Mouse (Mus musculus): ENCODE results near the gene E2f4.
A peak's percentile ranks its signal among the peaks of the same experiment; 100 is the strongest.

The E2f4 gene

DNA sequence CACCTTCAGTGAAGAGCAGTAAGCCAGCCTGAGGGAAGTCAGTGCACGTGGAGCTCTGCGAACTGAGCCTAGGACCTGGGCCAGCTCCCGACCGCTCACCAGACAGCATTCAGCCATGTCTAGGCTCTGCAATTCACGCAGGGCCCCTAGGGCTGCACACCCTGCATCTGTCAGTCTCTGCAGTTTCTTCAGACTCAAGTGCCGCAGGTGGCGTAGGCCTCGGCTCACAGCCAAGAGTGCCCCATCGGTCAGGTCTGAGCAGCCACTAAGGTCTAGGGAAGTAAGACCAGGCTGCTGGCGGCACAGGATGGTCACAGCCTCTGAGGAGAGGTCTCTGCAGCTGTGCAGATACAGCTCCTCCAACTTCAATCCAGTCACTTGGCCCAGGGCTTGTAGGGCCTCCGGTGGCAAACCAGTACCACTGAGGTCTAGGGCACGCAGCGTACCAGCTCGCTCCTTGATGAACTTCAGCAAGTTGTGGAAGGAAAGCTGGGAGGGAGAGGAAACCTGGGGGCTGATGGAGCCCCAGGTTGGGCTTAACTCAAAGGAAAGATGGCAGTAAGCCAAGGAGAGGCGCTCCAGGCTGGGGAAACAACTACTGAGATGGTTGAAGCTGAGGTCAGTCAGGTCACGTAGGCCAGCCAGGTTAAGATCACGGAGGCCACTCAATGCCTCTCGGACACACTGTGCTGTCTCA is 17.8 kb downstream of the E2f4 start:
- no peak for DNase-seq (ENCODE audit: low read depth)

DNA sequence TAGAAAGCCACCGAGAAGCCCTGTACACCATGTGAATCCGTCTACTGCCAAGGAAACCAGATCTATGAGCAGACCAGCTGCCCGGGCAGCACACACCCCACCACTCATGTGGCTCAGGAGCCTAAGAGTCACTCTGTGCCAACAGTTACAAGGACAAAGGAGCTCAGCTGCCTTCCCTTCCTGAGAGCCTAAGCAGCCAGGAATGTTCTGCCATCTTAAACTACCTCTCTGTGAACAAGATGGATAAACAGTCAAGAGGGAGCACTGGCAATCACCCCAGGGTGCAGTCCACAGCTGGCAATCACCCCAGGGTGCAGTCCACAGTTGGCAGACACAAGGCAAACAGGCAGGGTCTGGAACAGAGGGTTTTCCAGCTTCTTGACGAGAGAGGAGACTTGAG is 20.5 kb downstream of the E2f4 start:
- DNase-seq (ENCODE audit: low read depth) = no peak

- no peak for DNase-seq (ENCODE audit: low read depth)
Measured at GRCm38 (mm10) chr8:105318662-105319190, 21.3 kb downstream of the E2f4 start.

DNA sequence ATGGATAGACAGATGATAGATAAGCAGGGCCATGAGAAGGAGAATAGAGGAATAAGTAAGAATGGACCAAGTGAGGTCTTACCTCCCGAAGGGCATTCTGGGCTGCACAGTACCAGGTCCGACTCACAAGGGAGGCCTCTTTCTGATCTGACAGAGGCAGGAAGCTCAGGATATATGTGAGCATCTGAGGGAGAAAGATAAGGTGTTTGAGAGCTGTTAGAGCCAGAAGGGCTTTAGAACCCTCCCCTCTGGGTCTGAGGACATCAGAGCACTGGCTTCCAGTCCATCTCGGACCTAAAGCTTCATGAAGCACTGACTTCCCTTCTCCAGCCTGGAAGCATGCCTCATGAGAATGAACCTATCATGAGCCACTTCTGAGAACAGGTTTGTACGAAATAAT is 25.7 kb downstream of the E2f4 start:
- DNase-seq (ENCODE audit: low read depth) = no peak

DNA sequence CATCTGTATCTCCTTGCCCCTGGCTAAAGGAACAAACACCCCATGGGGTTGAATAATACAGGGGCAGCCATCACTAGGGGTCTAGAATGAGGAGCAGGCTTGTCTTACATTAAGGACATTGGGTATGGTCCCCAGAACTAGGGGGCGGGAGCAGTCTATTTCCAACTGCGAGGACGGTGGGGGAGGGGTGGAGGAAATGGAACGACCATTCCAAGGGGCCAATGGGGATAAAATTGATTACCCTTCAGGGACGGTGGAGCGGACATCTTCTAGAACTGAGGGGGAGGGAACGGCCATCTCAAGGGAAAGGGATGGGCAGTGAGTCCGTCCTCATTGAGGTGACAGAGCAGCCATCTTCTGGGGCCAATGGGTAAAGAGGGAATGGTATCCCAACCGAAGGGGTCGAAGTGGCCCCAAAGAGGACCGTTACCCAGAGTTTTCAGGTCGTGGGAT is 28.2 kb downstream of the E2f4 start:
- peak; percentile 32 for DNase-seq (ENCODE audit: low read depth)

DNA sequence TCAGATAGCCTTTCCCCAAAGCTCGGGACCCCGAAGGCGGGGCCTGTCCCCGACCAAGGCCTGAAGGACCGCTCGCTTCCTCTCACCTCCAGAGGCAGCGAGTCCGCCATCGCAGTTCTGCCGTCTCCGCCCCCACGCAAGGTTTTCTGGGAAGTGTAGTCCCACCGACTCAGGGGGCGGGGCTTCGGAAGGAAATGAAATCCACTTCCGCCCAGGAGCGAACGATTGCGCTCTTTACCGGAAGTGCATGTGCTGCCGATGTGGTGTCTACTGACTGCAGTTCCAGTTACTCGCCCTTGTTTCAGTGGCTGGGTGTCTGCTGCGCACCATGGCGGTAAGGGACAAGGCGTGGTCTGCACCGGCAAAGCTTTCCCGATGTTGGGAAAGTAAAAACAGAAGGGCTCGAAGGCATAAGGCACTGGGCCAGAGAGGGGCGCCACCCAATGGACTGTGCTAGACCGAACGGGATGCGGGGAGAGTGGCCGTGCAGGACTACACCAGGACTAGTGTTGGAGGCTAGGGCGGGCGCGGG is 28.7 kb downstream of the E2f4 start, which contains the start of the genes Lrrc29 and Tmem208:
Gene Lrrc29, minus strand, starts transcription at position 138 of the 532 bp plus-strand sequence.
Gene Tmem208, plus strand, starts transcription at position 214 of the 532 bp plus-strand sequence.
- DNase-seq (ENCODE audit: low read depth) = peak; percentile 98

- DNase-seq (ENCODE audit: low read depth) = no peak
Measured at GRCm38 (mm10) chr8:105326968-105327367, 29.5 kb downstream of the E2f4 start.

DNA sequence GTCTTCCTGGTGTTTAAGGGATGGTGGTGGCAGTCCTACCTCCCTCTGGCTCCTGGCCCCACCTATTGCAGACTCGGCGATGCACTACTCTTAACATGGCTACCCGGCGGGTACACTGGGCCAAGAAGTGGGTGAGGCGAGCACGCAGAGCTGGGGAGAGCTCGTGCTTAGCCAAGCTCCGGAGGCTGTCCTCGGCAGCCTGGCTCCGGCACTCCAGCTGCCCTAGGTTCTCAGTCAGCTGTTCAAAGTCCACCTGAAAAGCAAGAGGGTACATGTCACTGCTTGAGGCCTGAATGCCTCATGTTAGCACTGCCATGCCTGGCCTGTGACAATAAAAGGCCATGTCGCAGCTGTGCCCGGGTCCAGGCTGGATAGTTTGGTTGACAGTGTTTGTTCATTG is 32.9 kb downstream of the E2f4 start:
- no peak for DNase-seq (ENCODE audit: low read depth)

- DNase-seq (ENCODE audit: low read depth) = no peak
Measured at GRCm38 (mm10) chr8:105331469-105331868, 34.0 kb downstream of the E2f4 start.

GRCm38 (mm10) chr8:105331931-105332330 is 34.5 kb downstream of the E2f4 start:
- no peak for DNase-seq (ENCODE audit: low read depth)

DNA sequence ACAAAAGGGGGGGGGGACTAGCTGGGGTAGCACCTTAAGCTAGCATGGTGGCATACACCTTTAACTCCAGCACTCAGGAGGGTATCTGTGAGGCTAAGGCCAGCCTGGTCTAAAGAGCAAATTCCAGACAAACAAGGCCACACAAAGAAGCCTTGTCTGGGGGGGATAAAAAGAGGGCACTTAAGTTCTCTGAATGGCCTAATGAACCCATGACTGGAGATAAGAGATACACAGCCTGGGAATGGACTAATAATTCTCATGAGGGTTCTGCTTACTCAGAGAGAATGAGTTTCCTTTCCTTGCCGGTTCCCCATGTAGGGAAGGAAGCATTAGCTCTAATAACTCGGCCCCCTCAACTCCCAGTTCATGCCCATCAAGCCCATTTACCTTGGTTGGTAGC is 35.1 kb downstream of the E2f4 start:
- DNase-seq (ENCODE audit: low read depth) = no peak

- DNase-seq (ENCODE audit: low read depth) = no peak
Measured at GRCm38 (mm10) chr8:105336373-105337130, 39.1 kb downstream of the E2f4 start.

DNA sequence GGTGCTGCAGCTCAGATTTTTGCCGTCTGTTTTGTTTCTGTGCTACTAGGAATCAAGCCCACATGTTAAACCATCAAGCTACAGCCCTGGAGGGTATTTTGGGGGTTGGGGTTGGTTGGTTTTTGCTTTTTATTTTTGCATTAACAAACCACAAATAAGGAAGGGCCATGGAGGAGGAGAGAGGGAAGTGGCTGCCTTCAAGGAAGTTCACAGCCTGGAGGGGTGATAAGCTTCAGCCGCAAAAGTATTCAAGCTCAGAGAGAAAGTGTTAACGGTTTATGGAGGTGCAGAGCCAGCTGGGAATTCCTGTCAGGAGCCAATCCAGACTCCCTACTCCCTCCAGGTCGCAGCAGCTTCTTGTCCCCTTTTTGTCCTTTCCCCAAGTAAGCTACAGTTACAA is 41.5 kb downstream of the E2f4 start:
- no peak for DNase-seq (ENCODE audit: low read depth)

- no peak for DNase-seq (ENCODE audit: low read depth)
Measured at GRCm38 (mm10) chr8:105339886-105340635, 42.6 kb downstream of the E2f4 start.

DNA sequence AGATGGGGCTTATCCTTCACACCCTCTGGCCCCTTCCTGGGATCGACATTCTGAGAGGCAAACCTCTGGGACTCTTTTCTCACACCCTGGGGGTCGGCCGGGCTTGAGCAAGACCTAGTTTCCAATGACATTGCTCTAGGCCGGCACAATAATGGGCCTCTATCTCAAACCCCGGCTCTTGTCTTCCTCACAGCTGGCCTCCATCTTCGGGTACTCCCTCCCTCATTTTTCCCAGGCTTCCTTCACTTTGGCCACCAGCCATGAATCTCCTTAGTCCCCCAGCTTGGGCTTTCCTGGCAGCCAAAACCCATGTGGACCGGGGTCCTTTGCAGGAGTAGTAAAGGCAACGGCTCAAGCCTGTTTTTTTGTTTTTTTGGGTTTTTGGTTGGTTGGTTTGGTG is 43.9 kb downstream of the E2f4 start:
- no peak for DNase-seq (ENCODE audit: low read depth)

- no peak for DNase-seq (ENCODE audit: low read depth)
Measured at GRCm38 (mm10) chr8:105342768-105343167, 45.3 kb downstream of the E2f4 start.

DNA sequence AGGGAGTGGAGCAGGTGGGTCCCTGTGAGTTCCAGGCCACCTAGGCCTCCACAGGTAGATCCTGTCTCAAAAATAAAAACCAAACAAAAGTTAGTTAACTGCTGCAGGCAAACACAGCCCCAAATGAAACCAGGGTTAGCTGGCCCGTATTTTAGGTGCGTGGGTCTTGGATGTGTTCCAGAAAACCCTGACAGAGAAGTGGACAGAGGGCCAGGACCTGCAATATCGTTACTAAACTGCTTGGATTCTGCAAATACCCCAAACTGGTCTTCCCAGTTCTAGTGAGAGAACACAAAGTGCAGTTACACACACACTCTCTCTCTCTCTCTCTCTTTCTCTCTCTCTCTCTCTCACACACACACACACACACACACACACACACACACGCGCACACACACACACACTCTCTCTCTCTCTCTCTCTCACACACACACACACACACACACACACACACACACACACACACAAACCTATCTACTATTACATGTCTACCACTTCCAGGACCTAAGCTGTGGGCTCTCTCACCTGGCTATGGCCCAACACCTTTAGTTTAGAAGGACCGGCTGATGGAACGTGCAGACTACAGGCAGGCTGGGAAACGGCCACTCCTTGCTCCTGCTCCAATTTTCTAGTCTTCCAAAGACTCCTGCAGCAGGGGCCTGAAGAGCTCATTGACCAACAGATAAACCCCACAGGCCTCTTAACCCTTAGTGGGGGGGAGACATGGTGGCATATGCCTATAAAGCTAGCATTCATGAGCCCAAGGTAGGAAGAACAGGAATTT is 46.5 kb downstream of the E2f4 start:
- no peak for DNase-seq (ENCODE audit: low read depth)

DNA sequence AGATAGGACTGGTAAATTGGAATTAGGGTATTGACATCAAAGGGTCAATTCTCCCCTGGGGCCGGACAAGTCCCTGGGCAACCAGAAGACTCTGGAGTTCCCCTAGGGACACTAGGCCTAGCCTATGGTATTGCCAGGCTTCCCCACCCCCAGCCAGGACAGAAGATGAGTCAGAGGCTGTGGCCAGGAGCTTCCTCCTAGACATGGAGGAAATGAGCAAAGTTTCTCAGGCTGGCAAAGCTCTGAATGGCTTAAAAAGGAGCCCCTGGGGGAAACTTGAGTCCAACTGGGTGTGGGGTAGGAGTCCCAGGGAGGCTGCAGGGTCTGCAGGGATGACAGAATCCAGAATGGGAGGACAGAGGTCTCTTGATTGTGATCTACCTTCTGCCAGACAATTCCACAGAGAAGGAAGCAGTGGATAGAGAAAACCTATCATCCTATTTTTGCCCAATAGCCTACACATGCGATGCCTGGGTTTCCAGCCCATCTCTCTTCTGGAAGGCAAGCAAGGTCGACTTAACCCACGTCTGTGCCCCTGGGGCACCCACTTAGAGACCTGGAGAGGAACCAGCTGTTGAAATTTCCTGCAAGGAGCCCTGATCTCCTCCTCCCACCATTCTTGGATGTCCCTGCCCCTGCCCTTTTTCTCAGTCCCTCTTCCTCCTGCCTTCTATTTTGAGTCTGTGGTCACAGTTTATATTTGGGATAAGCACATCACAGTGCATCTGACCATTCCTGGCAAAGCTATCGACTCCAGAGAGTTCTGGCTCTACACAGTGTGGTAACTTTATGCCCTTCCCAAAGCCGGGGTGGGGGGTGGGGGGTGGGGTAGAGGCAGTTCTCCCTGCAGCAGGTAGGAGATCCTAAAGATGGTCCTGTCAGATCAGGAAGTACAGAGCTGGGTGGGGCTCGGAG is 47.9 kb downstream of the E2f4 start:
- peak; percentile 76 for DNase-seq (ENCODE audit: low read depth)

- DNase-seq (ENCODE audit: low read depth) = peak; percentile 75
Measured at GRCm38 (mm10) chr8:105346611-105347427, 49.4 kb downstream of the E2f4 start.

Measured in NIH3T3 (cell line).